Mouse (Mus musculus) forelimb bud, embryonic 11.5 days (tissue): ENCODE data around the gene Cidec.

Experiments used
- DNase-seq: peaks from one replicate; pipeline ENCODE4 v3.0.0-alpha.2; 2012; ENCODE audit warnings: low read depth, low spot score

The Cidec gene

GRCm38 (mm10) chr6:113406683-113407082, 28.9 kb downstream of the Cidec start:
- no peak for DNase-seq

GRCm38 (mm10) chr6:113405483-113405882, 30.1 kb downstream of the Cidec start:
- DNase-seq: no peak

GRCm38 (mm10) chr6:113404649-113405448, 30.7 kb downstream of the Cidec start:
- DNase-seq: no peak

GRCm38 (mm10) chr6:113402094-113402493, 33.5 kb downstream of the Cidec start:
- DNase-seq: no peak

GRCm38 (mm10) chr6:113396270-113397030, 39.1 kb downstream of the Cidec start:
- no peak for DNase-seq

- no peak for DNase-seq
Observed at GRCm38 (mm10) chr6:113395501-113395900, 40.1 kb downstream of the Cidec start.

- no peak for DNase-seq
Observed at GRCm38 (mm10) chr6:113394811-113395210, 40.7 kb downstream of the Cidec start.

GRCm38 (mm10) chr6:113393951-113394350, 41.6 kb downstream of the Cidec start:
- no peak for DNase-seq

GRCm38 (mm10) chr6:113392387-113393071, 43.0 kb downstream of the Cidec start:
- DNase-seq: peak; percentile 55

GRCm38 (mm10) chr6:113392015-113392386, 43.6 kb downstream of the Cidec start:
- no peak for DNase-seq

GRCm38 (mm10) chr6:113390715-113391114, 44.8 kb downstream of the Cidec start:
- DNase-seq: no peak

- no peak for DNase-seq
Observed at GRCm38 (mm10) chr6:113388960-113389359, 46.6 kb downstream of the Cidec start, which contains the start of gene Ttll3. Gene Ttll3, plus strand, starts transcription at chr6:113389260.

GRCm38 (mm10) chr6:113386025-113386424, 49.5 kb downstream of the Cidec start:
- no peak for DNase-seq

GRCm38 (mm10) chr6:113385160-113385714, 50.3 kb downstream of the Cidec start:
- DNase-seq: no peak

- DNase-seq: no peak
Observed at GRCm38 (mm10) chr6:113384351-113384927, 51.1 kb downstream of the Cidec start.

GRCm38 (mm10) chr6:113380480-113380879, 55.1 kb downstream of the Cidec start:
- DNase-seq: no peak

GRCm38 (mm10) chr6:113379246-113379645, 56.3 kb downstream of the Cidec start:
- no peak for DNase-seq

- DNase-seq: peak; percentile 95
Observed at GRCm38 (mm10) chr6:113377496-113378385, 57.8 kb downstream of the Cidec start, which contains the start of the genes Tada3 and Arpc4. Gene Tada3, minus strand, starts transcription at chr6:113377883. Gene Arpc4, plus strand, starts transcription at chr6:113378115.

- DNase-seq: no peak
Observed at GRCm38 (mm10) chr6:113377172-113377495, 58.4 kb downstream of the Cidec start.
